Mouse (Mus musculus): ENCODE measurements around the gene Akap8l. TPM values are rescaled to one million over a fixed set of nuclear protein-coding genes. Genes with fewer than 3 reads are reported as not detected.

Gene Akap8l
- polyA plus RNA-seq, 1 experiment = 107 TPM

GRCm38 (mm10) chr17:32319950-32320349 lies 30.5 kb downstream of the Akap8l start:
- peak overlapping the region; percentile 96 for H3K27ac ChIP-seq (ENCODE audit: control insufficient read depth, insufficient read depth, low read depth, low read length)
- TF ChIP-seq POLR2A (IDR thresholded peaks at IDR 0.05; ENCODE audit: control insufficient read depth, low read depth, low read length) (no peak), CTCF (IDR thresholded peaks at IDR 0.05; ENCODE audit: control insufficient read depth, insufficient read depth, insufficient replicate concordance, low read depth, low read length) (no peak)
- no peaks in the 10 kb centered on the region; the same call in 1 of the 2 replicates for H3K36me3 ChIP-seq (ENCODE audit: control insufficient read depth, insufficient read depth, low read length)
- no peaks in the 10 kb centered on the region for H3K27me3 ChIP-seq (ENCODE audit: control insufficient read depth, insufficient read depth, low read length)
- H3K4me1 ChIP-seq (ENCODE audit: control insufficient read depth, insufficient read depth, low read length) = peaks cover 2% of the 10 kb centered on the region; the same call in 1 of the 2 replicates
- H3K4me3 ChIP-seq (ENCODE audit: control insufficient read depth, low read depth, low read length) = peak overlapping the region; percentile 94

- Histone ChIP-seq H3K27ac (ENCODE audit: control insufficient read depth, insufficient read depth, low read depth, low read length) (no peak overlapping the region), H3K36me3 (ENCODE audit: control insufficient read depth, insufficient read depth, low read length) (peaks cover 4% of the 10 kb centered on the region; the same call in 1 of the 2 replicates), H3K4me1 (ENCODE audit: control insufficient read depth, insufficient read depth, low read length) (peaks cover 2% of the 10 kb centered on the region; the same call in 1 of the 2 replicates), H3K4me3 (ENCODE audit: control insufficient read depth, low read depth, low read length) (no peak overlapping the region), H3K27me3 (ENCODE audit: control insufficient read depth, insufficient read depth, low read length) (no peaks in the 10 kb centered on the region)
- TF ChIP-seq CTCF (IDR thresholded peaks at IDR 0.05; ENCODE audit: control insufficient read depth, insufficient read depth, insufficient replicate concordance, low read depth, low read length) (no peak), POLR2A (IDR thresholded peaks at IDR 0.05; ENCODE audit: control insufficient read depth, low read depth, low read length) (no peak)
Measured at GRCm38 (mm10) chr17:32317708-32318107, 32.7 kb downstream of the Akap8l start.

GRCm38 (mm10) chr17:32317032-32317431 lies 33.4 kb downstream of the Akap8l start:
- TF ChIP-seq POLR2A (IDR thresholded peaks at IDR 0.05; ENCODE audit: control insufficient read depth, low read depth, low read length) (no peak), CTCF (IDR thresholded peaks at IDR 0.05; ENCODE audit: control insufficient read depth, insufficient read depth, insufficient replicate concordance, low read depth, low read length) (no peak)
- Histone ChIP-seq H3K4me1 (ENCODE audit: control insufficient read depth, insufficient read depth, low read length) (peaks cover 2% of the 10 kb centered on the region; the same call in 1 of the 2 replicates), H3K27ac (ENCODE audit: control insufficient read depth, insufficient read depth, low read depth, low read length) (no peak overlapping the region), H3K4me3 (ENCODE audit: control insufficient read depth, low read depth, low read length) (no peak overlapping the region), H3K27me3 (ENCODE audit: control insufficient read depth, insufficient read depth, low read length) (no peaks in the 10 kb centered on the region), H3K36me3 (ENCODE audit: control insufficient read depth, insufficient read depth, low read length) (peaks cover 5% of the 10 kb centered on the region)

GRCm38 (mm10) chr17:32315560-32315959 lies 34.8 kb downstream of the Akap8l start:
- no peak overlapping the region for H3K4me3 ChIP-seq (ENCODE audit: control insufficient read depth, low read depth, low read length)
- H3K27me3 ChIP-seq (ENCODE audit: control insufficient read depth, insufficient read depth, low read length) = no peaks in the 10 kb centered on the region
- TF ChIP-seq POLR2A (IDR thresholded peaks at IDR 0.05; ENCODE audit: control insufficient read depth, low read depth, low read length) = no peak
- TF ChIP-seq CTCF (IDR thresholded peaks at IDR 0.05; ENCODE audit: control insufficient read depth, insufficient read depth, insufficient replicate concordance, low read depth, low read length) = no peak
- H3K27ac ChIP-seq (ENCODE audit: control insufficient read depth, insufficient read depth, low read depth, low read length) = no peak overlapping the region
- H3K4me1 ChIP-seq (ENCODE audit: control insufficient read depth, insufficient read depth, low read length) = peaks cover 2% of the 10 kb centered on the region; the same call in 1 of the 2 replicates
- peaks cover 10% of the 10 kb centered on the region for H3K36me3 ChIP-seq (ENCODE audit: control insufficient read depth, insufficient read depth, low read length)

- TF ChIP-seq CTCF (IDR thresholded peaks at IDR 0.05; ENCODE audit: control insufficient read depth, insufficient read depth, insufficient replicate concordance, low read depth, low read length) (no peak), POLR2A (IDR thresholded peaks at IDR 0.05; ENCODE audit: control insufficient read depth, low read depth, low read length) (no peak)
Measured at GRCm38 (mm10) chr17:32313892-32314291, 36.5 kb downstream of the Akap8l start.

GRCm38 (mm10) chr17:32312801-32313200 lies 37.6 kb downstream of the Akap8l start:
- Histone ChIP-seq H3K4me3 (ENCODE audit: control insufficient read depth, low read depth, low read length) (no peak overlapping the region), H3K36me3 (ENCODE audit: control insufficient read depth, insufficient read depth, low read length) (peaks cover 13% of the 10 kb centered on the region), H3K27ac (ENCODE audit: control insufficient read depth, insufficient read depth, low read depth, low read length) (no peak overlapping the region), H3K27me3 (ENCODE audit: control insufficient read depth, insufficient read depth, low read length) (no peaks in the 10 kb centered on the region), H3K4me1 (ENCODE audit: control insufficient read depth, insufficient read depth, low read length) (no peaks in the 10 kb centered on the region)
- no peak for TF ChIP-seq CTCF (IDR thresholded peaks at IDR 0.05; ENCODE audit: control insufficient read depth, insufficient read depth, insufficient replicate concordance, low read depth, low read length)
- no peak for TF ChIP-seq POLR2A (IDR thresholded peaks at IDR 0.05; ENCODE audit: control insufficient read depth, low read depth, low read length)

More at GRCm38 (mm10) chr17:32313892-32314291, 36.5 kb downstream of the Akap8l start:
- Histone ChIP-seq H3K4me1 (ENCODE audit: control insufficient read depth, insufficient read depth, low read length) (no peaks in the 10 kb centered on the region), H3K36me3 (ENCODE audit: control insufficient read depth, insufficient read depth, low read length) (peaks cover 13% of the 10 kb centered on the region), H3K27me3 (ENCODE audit: control insufficient read depth, insufficient read depth, low read length) (no peaks in the 10 kb centered on the region), H3K27ac (ENCODE audit: control insufficient read depth, insufficient read depth, low read depth, low read length) (no peak overlapping the region), H3K4me3 (ENCODE audit: control insufficient read depth, low read depth, low read length) (no peak overlapping the region)

GRCm38 (mm10) chr17:32307963-32308362 lies 42.4 kb downstream of the Akap8l start:
- H3K4me3 ChIP-seq (ENCODE audit: control insufficient read depth, low read depth, low read length) = no peak overlapping the region
- H3K4me1 ChIP-seq (ENCODE audit: control insufficient read depth, insufficient read depth, low read length) = no peaks in the 10 kb centered on the region
- TF ChIP-seq POLR2A (IDR thresholded peaks at IDR 0.05; ENCODE audit: control insufficient read depth, low read depth, low read length) = no peak
- no peak for TF ChIP-seq CTCF (IDR thresholded peaks at IDR 0.05; ENCODE audit: control insufficient read depth, insufficient read depth, insufficient replicate concordance, low read depth, low read length)
- no peaks in the 10 kb centered on the region for H3K27me3 ChIP-seq (ENCODE audit: control insufficient read depth, insufficient read depth, low read length)
- peaks cover 12% of the 10 kb centered on the region for H3K36me3 ChIP-seq (ENCODE audit: control insufficient read depth, insufficient read depth, low read length)
- H3K27ac ChIP-seq (ENCODE audit: control insufficient read depth, insufficient read depth, low read depth, low read length) = no peak overlapping the region

All from testis, adult 2 months (tissue).